Mouse (Mus musculus): ENCODE data around the gene Clk4. TPM values are rescaled to one million over a fixed set of nuclear protein-coding genes. Genes with fewer than 3 reads are reported as not detected.
A peak's percentile ranks its signal among the peaks of the same experiment; 100 is the strongest.

Gene Clk4
- total and polyA plus RNA-seq, 3 experiments, result 47.9 to 244 (median 61.0) TPM

GRCm38 (mm10) chr11:51227104-51227503, 34.4 kb upstream of the Clk4 start:
- Histone ChIP-seq H3K9ac (ENCODE audit: control insufficient read depth, low read depth, low read length, poor library complexity, severe bottlenecking) (no peak overlapping the region), H3K4me3 (ENCODE audit: control insufficient read depth in 1 of 2, insufficient read depth in 1 of 2, low read depth in 2 of 2, low read length in 2 of 2) (no peak overlapping the region), H3K27ac (ENCODE audit: control insufficient read depth, low read depth, low read length) (no peak overlapping the region), H3K9me3 (replicated peaks; ENCODE audit: insufficient read depth, low read length) (no peaks in the 10 kb centered on the region), H3K36me3 (ENCODE audit: control insufficient read depth in 1 of 2, insufficient read depth in 2 of 2, low read length in 2 of 2) (no peaks in the 10 kb centered on the region), H3K27me3 (ENCODE audit: control insufficient read depth in 1 of 2, insufficient read depth in 2 of 2, low read length in 2 of 2) (peaks cover 0 to 3% of the 10 kb centered on the region in 2 experiments; a peak in 1 of 4 replicates), H3K4me1 (ENCODE audit: control insufficient read depth in 1 of 2, insufficient read depth in 2 of 2, low read length in 2 of 2) (no peaks in the 10 kb centered on the region), H3K79me2 (ENCODE audit: control insufficient read depth, insufficient read depth, low read length, poor library complexity) (no peaks in the 10 kb centered on the region)
- no peak for TF ChIP-seq TCF12 (IDR thresholded peaks at IDR 0.05; ENCODE audit: low read depth, low read length)
- no peak for TF ChIP-seq CHD2 (IDR thresholded peaks at IDR 0.05; ENCODE audit: low read length)
- TF ChIP-seq GATA1 (IDR thresholded peaks at IDR 0.05; ENCODE audit: low read depth, low read length), result no peak
- TF ChIP-seq E2F4 (IDR thresholded peaks at IDR 0.05; ENCODE audit: borderline replicate concordance, low read depth, low read length), result no peak
- TF ChIP-seq MEF2A (IDR thresholded peaks at IDR 0.05; ENCODE audit: extremely low read depth, insufficient replicate concordance, low read depth, low read length, poor library complexity, severe bottlenecking), result no peak
- TF ChIP-seq ELF1 (IDR thresholded peaks at IDR 0.05; ENCODE audit: low read depth, low read length), result no peak
- TF ChIP-seq ZNF384 (IDR thresholded peaks at IDR 0.05; ENCODE audit: low read depth, low read length), result no peak
- no peak for TF ChIP-seq KAT2A (conservative IDR thresholded peaks at IDR 0.05; ENCODE audit: low read depth, low read length)
- TF ChIP-seq UBTF (IDR thresholded peaks at IDR 0.05; ENCODE audit: borderline replicate concordance, insufficient read depth, low read depth, low read length), result no peak
- TF ChIP-seq USF2 (IDR thresholded peaks at IDR 0.05; ENCODE audit: borderline replicate concordance in 1 of 2, insufficient read depth in 1 of 2, low read depth in 1 of 2, low read length in 2 of 2), result no peak
- DNase-seq (ENCODE audit: low read depth, low spot score), result no peak

GRCm38 (mm10) chr11:51234626-51235025, 26.9 kb upstream of the Clk4 start:
- H3K4me3 ChIP-seq (ENCODE audit: control insufficient read depth in 1 of 2, insufficient read depth in 1 of 2, low read depth in 2 of 2, low read length in 2 of 2), result no peak overlapping the region
- H3K27me3 ChIP-seq (ENCODE audit: control insufficient read depth in 1 of 2, insufficient read depth in 2 of 2, low read length in 2 of 2), result peaks cover 0 to 5% of the 10 kb centered on the region in 2 experiments; a peak in 2 of 4 replicates
- DNase-seq (ENCODE audit: low read depth, low spot score), result no peak
- H3K79me2 ChIP-seq (ENCODE audit: control insufficient read depth, insufficient read depth, low read length, poor library complexity), result no peaks in the 10 kb centered on the region
- no peak overlapping the region for H3K9ac ChIP-seq (ENCODE audit: control insufficient read depth, low read depth, low read length, poor library complexity, severe bottlenecking)
- no peak for TF ChIP-seq MYB (IDR thresholded peaks at IDR 0.05; ENCODE audit: low read depth, low read length)
- no peaks in the 10 kb centered on the region for H3K9me3 ChIP-seq (replicated peaks; ENCODE audit: insufficient read depth, low read length)
- no peak overlapping the region for H3K27ac ChIP-seq (ENCODE audit: control insufficient read depth, low read depth, low read length)
- H3K4me1 ChIP-seq (ENCODE audit: control insufficient read depth in 1 of 2, insufficient read depth in 2 of 2, low read length in 2 of 2), result no peaks in the 10 kb centered on the region
- no peaks in the 10 kb centered on the region for H3K36me3 ChIP-seq (ENCODE audit: control insufficient read depth in 1 of 2, insufficient read depth in 2 of 2, low read length in 2 of 2)

GRCm38 (mm10) chr11:51242897-51243296, 18.6 kb upstream of the Clk4 start:
- no peak overlapping the region for H3K9ac ChIP-seq (ENCODE audit: control insufficient read depth, low read depth, low read length, poor library complexity, severe bottlenecking)
- H3K9me3 ChIP-seq (replicated peaks; ENCODE audit: insufficient read depth, low read length), result no peaks in the 10 kb centered on the region
- no peak for TF ChIP-seq TCF12 (IDR thresholded peaks at IDR 0.05; ENCODE audit: low read depth, low read length)
- peak; percentile 65 for TF ChIP-seq SMC3 (IDR thresholded peaks at IDR 0.05; ENCODE audit: low read depth, low read length)
- no peak for TF ChIP-seq MAFK (IDR thresholded peaks at IDR 0.05; ENCODE audit: borderline replicate concordance, low read depth, low read length)
- no peak for TF ChIP-seq ZKSCAN1 (IDR thresholded peaks at IDR 0.05; ENCODE audit: low read depth, low read length)
- TF ChIP-seq CTCF (IDR thresholded peaks at IDR 0.05 in 2 of 3, conservative IDR thresholded peaks at IDR 0.05 in 1 of 3; ENCODE audit: control insufficient read depth in 1 of 3, insufficient read depth in 1 of 3, low read depth in 2 of 3, low read length in 3 of 3, poor library complexity in 1 of 3, severe bottlenecking in 1 of 3), result peak in 1 of 3 experiments; percentile 48; a peak in 2 of 6 replicates
- TF ChIP-seq RAD21 (IDR thresholded peaks at IDR 0.05; ENCODE audit: low read depth, low read length), result peak; percentile 42
- no peak for TF ChIP-seq MAX (IDR thresholded peaks at IDR 0.05; ENCODE audit: low read length)
- H3K27me3 ChIP-seq (ENCODE audit: control insufficient read depth in 1 of 2, insufficient read depth in 2 of 2, low read length in 2 of 2), result peaks cover 0 to 4% of the 10 kb centered on the region in 2 experiments; a peak in 2 of 4 replicates
- H3K36me3 ChIP-seq (ENCODE audit: control insufficient read depth in 1 of 2, insufficient read depth in 2 of 2, low read length in 2 of 2), result no peaks in the 10 kb centered on the region
- no peak overlapping the region for H3K4me3 ChIP-seq (ENCODE audit: control insufficient read depth in 1 of 2, insufficient read depth in 1 of 2, low read depth in 2 of 2, low read length in 2 of 2)
- DNase-seq (ENCODE audit: low read depth, low spot score), result peak; percentile 14
- no peaks in the 10 kb centered on the region for H3K4me1 ChIP-seq (ENCODE audit: control insufficient read depth in 1 of 2, insufficient read depth in 2 of 2, low read length in 2 of 2)
- no peaks in the 10 kb centered on the region for H3K79me2 ChIP-seq (ENCODE audit: control insufficient read depth, insufficient read depth, low read length, poor library complexity)
- no peak overlapping the region for H3K27ac ChIP-seq (ENCODE audit: control insufficient read depth, low read depth, low read length)

Measured in MEL (cell line).